Mouse (Mus musculus): ENCODE measurements at regions not wholly inside any gene's neighbourhood (a gene's known extent, or its start where the extent isn't known, plus 50 kb on each side); places are given as distances from the start of the nearest gene placed in this dataset.

- no peak for TF ChIP-seq CTCF (IDR thresholded peaks at IDR 0.05; ENCODE audit: low read depth, low read length)
- no peak for TF ChIP-seq POLR2A (IDR thresholded peaks at IDR 0.05; ENCODE audit: extremely low read depth, insufficient read depth, low read length)
These were observed 461.4 kb downstream of the Insc start for GRCm38 (mm10) chr7:115204916-115205315.
